Mouse (Mus musculus): ENCODE measurements at regions not wholly inside any gene's neighbourhood (a gene's known extent, or its start where the extent isn't known, plus 50 kb on each side); places are given as distances from the start of the nearest gene placed in this dataset.

DNA sequence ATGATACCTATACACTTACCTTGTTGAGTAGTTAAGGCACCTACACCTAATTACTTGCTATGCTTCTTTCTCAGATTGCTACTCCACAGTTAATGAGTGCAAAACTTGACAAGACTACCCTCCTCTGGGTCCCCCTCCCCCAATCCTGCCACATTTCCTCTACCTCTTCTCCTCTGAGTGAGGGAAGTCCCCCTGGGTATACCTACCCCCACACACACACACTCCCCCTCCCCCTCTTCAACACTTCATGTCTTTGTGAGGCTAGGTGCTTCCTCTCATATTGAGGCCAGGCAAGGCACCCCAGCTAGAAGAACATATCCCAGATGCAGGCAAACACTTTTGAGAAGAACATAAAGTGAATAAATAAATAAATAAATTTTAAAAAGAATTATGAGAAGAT, 90.3 kb upstream of the Ube2e3 start:
- no peak overlapping the region for H3K27ac ChIP-seq (ENCODE audit: low read depth, low read length)
- no peak for TF ChIP-seq CTCF (IDR thresholded peaks at IDR 0.05; ENCODE audit: low read depth)
- H3K27me3 ChIP-seq (replicated peaks; ENCODE audit: control insufficient read depth, insufficient read depth, low read length): no peaks in the 10 kb centered on the region
- H3K4me3 ChIP-seq (ENCODE audit: low read depth, low read length): no peak overlapping the region
- H3K9me3 ChIP-seq (ENCODE audit: control insufficient read depth): no peaks in the 10 kb centered on the region
- no peak for ATAC-seq
- no peaks in the 10 kb centered on the region for H3K4me1 ChIP-seq (replicated peaks; ENCODE audit: control insufficient read depth, insufficient read depth, low read length)
- no peak overlapping the region for H3K9ac ChIP-seq (ENCODE audit: low read depth, low read length)
- H3K4me2 ChIP-seq (replicated peaks; ENCODE audit: low read depth): no peak overlapping the region
- no peaks in the 10 kb centered on the region for H3K36me3 ChIP-seq (ENCODE audit: control insufficient read depth, insufficient read depth)

- Histone ChIP-seq H3K4me3 (ENCODE audit: low read depth, low read length) (no peak overlapping the region), H3K4me1 (replicated peaks; ENCODE audit: control insufficient read depth, insufficient read depth, low read length) (no peaks in the 10 kb centered on the region), H3K27ac (ENCODE audit: low read depth, low read length) (no peak overlapping the region), H3K9me3 (ENCODE audit: control insufficient read depth) (no peaks in the 10 kb centered on the region), H3K36me3 (ENCODE audit: control insufficient read depth, insufficient read depth) (no peaks in the 10 kb centered on the region), H3K9ac (ENCODE audit: low read depth, low read length) (no peak overlapping the region), H3K4me2 (replicated peaks; ENCODE audit: low read depth) (no peak overlapping the region), H3K27me3 (replicated peaks; ENCODE audit: control insufficient read depth, insufficient read depth, low read length) (no peaks in the 10 kb centered on the region)
- ATAC-seq: no peak
- no peak for TF ChIP-seq CTCF (IDR thresholded peaks at IDR 0.05; ENCODE audit: low read depth)
- WGBS: 87% methylated on average over 6 of the region's 6 CpGs
These were observed 113.6 kb upstream of the Ube2e3 start for GRCm38 (mm10) chr2:78754362-78754761.

- Histone ChIP-seq H3K36me3 (ENCODE audit: control insufficient read depth, insufficient read depth) (no peaks in the 10 kb centered on the region), H3K9ac (ENCODE audit: low read depth, low read length) (no peak overlapping the region), H3K4me3 (ENCODE audit: low read depth, low read length) (no peak overlapping the region), H3K27me3 (replicated peaks; ENCODE audit: control insufficient read depth, insufficient read depth, low read length) (no peaks in the 10 kb centered on the region), H3K9me3 (ENCODE audit: control insufficient read depth) (no peaks in the 10 kb centered on the region), H3K4me1 (replicated peaks; ENCODE audit: control insufficient read depth, insufficient read depth, low read length) (no peaks in the 10 kb centered on the region), H3K4me2 (replicated peaks; ENCODE audit: low read depth) (no peak overlapping the region), H3K27ac (ENCODE audit: low read depth, low read length) (no peak overlapping the region)
- TF ChIP-seq CTCF (IDR thresholded peaks at IDR 0.05; ENCODE audit: low read depth): no peak
- no peak for ATAC-seq
- WGBS: 82% methylated on average over 4 of the region's 4 CpGs
These were observed 114.0 kb upstream of the Ube2e3 start for GRCm38 (mm10) chr2:78753918-78754317.

GRCm38 (mm10) chr2:78730161-78730560, 137.8 kb upstream of the Ube2e3 start:
- Histone ChIP-seq H3K36me3 (ENCODE audit: control insufficient read depth, insufficient read depth) (no peaks in the 10 kb centered on the region), H3K9ac (ENCODE audit: low read depth, low read length) (no peak overlapping the region), H3K27me3 (replicated peaks; ENCODE audit: control insufficient read depth, insufficient read depth, low read length) (no peaks in the 10 kb centered on the region), H3K9me3 (ENCODE audit: control insufficient read depth) (no peaks in the 10 kb centered on the region), H3K4me1 (replicated peaks; ENCODE audit: control insufficient read depth, insufficient read depth, low read length) (no peaks in the 10 kb centered on the region), H3K4me2 (replicated peaks; ENCODE audit: low read depth) (no peak overlapping the region), H3K27ac (ENCODE audit: low read depth, low read length) (no peak overlapping the region), H3K4me3 (ENCODE audit: low read depth, low read length) (no peak overlapping the region)
- TF ChIP-seq CTCF (IDR thresholded peaks at IDR 0.05; ENCODE audit: low read depth): no peak
- WGBS: 75% methylated on average over 6 of the region's 6 CpGs
- ATAC-seq: no peak

DNA sequence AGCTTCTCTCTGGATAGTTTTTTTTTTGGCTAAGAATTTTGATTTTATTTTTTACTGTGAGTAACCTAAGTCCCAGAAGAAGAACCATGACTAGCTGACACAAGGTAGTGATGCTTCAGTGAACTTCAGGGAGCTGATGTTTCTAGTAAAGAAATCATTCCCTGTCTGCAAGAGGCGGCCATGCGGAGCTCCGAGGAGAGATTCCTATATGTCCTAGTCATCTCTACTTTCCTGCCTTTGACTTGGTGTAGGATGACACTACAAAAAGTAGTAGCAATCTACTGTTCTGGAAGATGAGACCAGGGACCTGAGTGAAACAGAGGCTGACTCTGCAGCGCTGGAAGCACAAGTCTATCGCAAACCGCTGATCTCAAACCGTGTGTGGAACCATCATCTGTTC, 141.9 kb upstream of the Ube2e3 start:
- Histone ChIP-seq H3K36me3 (ENCODE audit: control insufficient read depth, insufficient read depth) (no peaks in the 10 kb centered on the region), H3K4me3 (ENCODE audit: low read depth, low read length) (no peak overlapping the region), H3K27ac (ENCODE audit: low read depth, low read length) (no peak overlapping the region), H3K9me3 (ENCODE audit: control insufficient read depth) (no peaks in the 10 kb centered on the region), H3K9ac (ENCODE audit: low read depth, low read length) (no peak overlapping the region), H3K27me3 (replicated peaks; ENCODE audit: control insufficient read depth, insufficient read depth, low read length) (no peaks in the 10 kb centered on the region), H3K4me2 (replicated peaks; ENCODE audit: low read depth) (no peak overlapping the region), H3K4me1 (replicated peaks; ENCODE audit: control insufficient read depth, insufficient read depth, low read length) (no peaks in the 10 kb centered on the region)
- no peak for TF ChIP-seq CTCF (IDR thresholded peaks at IDR 0.05; ENCODE audit: low read depth)
- WGBS: 91% methylated on average over 7 of the region's 7 CpGs
- no peak for ATAC-seq

GRCm38 (mm10) chr2:78724416-78724815, 143.5 kb upstream of the Ube2e3 start:
- TF ChIP-seq CTCF (IDR thresholded peaks at IDR 0.05; ENCODE audit: low read depth): no peak
- H3K36me3 ChIP-seq (ENCODE audit: control insufficient read depth, insufficient read depth): no peaks in the 10 kb centered on the region
- 58% methylated on average over 2 of the region's 2 CpGs for WGBS
- no peaks in the 10 kb centered on the region for H3K4me1 ChIP-seq (replicated peaks; ENCODE audit: control insufficient read depth, insufficient read depth, low read length)
- no peak overlapping the region for H3K27ac ChIP-seq (ENCODE audit: low read depth, low read length)
- no peaks in the 10 kb centered on the region for H3K9me3 ChIP-seq (ENCODE audit: control insufficient read depth)
- no peak overlapping the region for H3K9ac ChIP-seq (ENCODE audit: low read depth, low read length)
- no peaks in the 10 kb centered on the region for H3K27me3 ChIP-seq (replicated peaks; ENCODE audit: control insufficient read depth, insufficient read depth, low read length)
- H3K4me2 ChIP-seq (replicated peaks; ENCODE audit: low read depth): no peak overlapping the region
- no peak overlapping the region for H3K4me3 ChIP-seq (ENCODE audit: low read depth, low read length)
- ATAC-seq: no peak

GRCm38 (mm10) chr2:78723423-78723822, 144.5 kb upstream of the Ube2e3 start:
- WGBS: 99% methylated on average over 3 of the region's 3 CpGs

More at GRCm38 (mm10) chr2:78723423-78723822, 144.5 kb upstream of the Ube2e3 start:
- no peaks in the 10 kb centered on the region for H3K27me3 ChIP-seq (replicated peaks; ENCODE audit: control insufficient read depth, insufficient read depth, low read length)
- no peak overlapping the region for H3K9ac ChIP-seq (ENCODE audit: low read depth, low read length)
- H3K4me3 ChIP-seq (ENCODE audit: low read depth, low read length): no peak overlapping the region
- H3K27ac ChIP-seq (ENCODE audit: low read depth, low read length): no peak overlapping the region
- H3K36me3 ChIP-seq (ENCODE audit: control insufficient read depth, insufficient read depth): no peaks in the 10 kb centered on the region
- no peak for TF ChIP-seq CTCF (IDR thresholded peaks at IDR 0.05; ENCODE audit: low read depth)
- H3K9me3 ChIP-seq (ENCODE audit: control insufficient read depth): no peaks in the 10 kb centered on the region
- ATAC-seq: no peak
- no peaks in the 10 kb centered on the region for H3K4me1 ChIP-seq (replicated peaks; ENCODE audit: control insufficient read depth, insufficient read depth, low read length)
- no peak overlapping the region for H3K4me2 ChIP-seq (replicated peaks; ENCODE audit: low read depth)

Measured in intestine, postnatal 0 days (tissue).